Mouse (Mus musculus): ENCODE data around the gene Gm10271.
A peak's percentile ranks its signal among the peaks of the same experiment; 100 is the strongest.

Gene Gm10271

DNA sequence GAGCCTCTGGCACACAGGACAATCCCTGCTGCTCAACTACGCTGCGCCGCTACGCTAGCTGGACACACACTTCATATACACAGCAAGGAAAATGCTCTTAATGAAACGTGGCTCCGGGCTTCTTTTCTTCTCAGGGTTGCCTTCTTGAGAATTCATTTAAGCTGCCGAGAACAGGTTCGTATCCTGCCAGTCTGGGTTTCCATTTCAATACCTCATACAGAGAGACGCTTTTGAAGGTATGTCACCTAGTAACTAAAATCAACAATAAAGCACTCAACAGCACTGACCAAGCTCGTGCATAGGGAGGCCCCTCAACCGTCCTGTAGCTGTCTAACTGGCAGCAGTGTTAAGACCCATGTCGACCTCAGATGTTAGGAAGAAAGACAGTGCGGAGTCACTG lies 40.0 kb downstream of the Gm10271 start:
- DNase-seq (ENCODE audit: low spot score): no peak

DNA sequence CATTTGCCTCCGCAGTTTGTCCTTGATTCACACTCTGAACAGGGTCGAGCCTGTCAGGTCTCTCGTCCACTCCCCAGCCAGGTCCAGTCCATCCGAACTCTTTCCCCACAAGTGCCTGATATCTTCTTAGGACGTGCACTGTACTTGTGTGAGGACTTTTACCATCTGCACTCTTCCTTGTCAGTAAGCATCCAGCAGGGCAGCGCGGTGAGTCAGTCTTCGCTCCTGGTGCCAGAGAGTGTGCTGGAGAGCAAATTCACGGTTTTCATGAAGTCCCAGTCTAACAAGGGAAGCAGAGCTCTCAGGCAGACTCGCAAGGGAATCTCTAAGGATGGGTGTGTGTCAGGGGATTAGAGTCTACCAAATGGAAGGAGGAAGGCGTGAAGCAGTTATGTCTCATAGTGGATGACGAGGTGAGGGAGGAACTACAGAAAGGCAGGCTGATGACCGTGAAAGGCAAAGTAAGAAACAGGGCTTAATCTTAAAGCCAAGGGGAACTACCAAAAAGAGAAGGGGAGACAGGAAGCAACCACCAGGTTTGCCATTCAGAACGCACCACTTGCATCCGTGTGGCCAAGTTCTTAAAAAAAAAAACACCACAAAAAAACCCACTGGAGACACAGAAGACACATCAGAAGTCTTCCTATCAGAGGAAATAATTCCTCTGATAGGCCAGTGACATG lies 40.8 kb downstream of the Gm10271 start:
- DNase-seq (ENCODE audit: low spot score): no peak

DNA sequence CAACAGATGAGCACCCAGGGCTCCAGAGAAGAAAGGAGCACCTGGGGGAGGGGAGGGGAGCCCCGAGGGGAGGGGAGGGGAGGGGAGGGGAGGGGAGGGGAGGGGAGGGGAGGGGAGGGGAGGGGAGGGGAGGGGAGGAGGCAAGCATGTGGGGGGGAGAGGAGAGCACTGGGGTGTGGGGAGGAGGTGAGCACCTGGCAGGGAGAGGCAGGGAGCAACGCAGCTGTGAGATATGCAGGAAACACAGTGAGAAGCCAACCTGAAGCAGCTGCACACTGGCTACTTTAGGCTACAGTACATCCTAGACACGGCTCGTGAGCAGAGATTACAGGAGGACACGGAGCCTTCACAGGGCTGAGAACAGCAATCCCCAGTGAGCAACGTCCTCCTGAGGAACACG lies 41.5 kb downstream of the Gm10271 start:
- DNase-seq (ENCODE audit: low spot score): no peak

DNA sequence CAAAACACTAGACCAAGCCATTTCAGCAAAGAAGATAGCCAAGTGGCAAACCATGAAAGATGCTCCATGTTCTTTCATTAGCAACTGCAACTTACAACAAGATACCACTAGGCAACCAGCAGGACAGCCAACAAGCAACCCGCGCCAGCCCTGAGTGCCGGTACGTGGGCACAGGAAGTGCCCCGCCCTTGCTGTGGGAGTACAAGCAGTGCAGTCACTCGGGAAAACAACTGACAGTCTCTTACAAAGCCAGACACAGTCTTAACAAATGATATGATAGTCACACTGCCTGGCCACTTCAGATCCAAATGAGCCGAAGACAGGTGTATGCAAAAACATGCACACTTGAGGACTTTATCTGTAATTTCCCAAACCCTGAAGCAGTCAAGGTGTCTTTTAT lies 41.9 kb downstream of the Gm10271 start:
- DNase-seq (ENCODE audit: low spot score): peak; percentile 26

DNA sequence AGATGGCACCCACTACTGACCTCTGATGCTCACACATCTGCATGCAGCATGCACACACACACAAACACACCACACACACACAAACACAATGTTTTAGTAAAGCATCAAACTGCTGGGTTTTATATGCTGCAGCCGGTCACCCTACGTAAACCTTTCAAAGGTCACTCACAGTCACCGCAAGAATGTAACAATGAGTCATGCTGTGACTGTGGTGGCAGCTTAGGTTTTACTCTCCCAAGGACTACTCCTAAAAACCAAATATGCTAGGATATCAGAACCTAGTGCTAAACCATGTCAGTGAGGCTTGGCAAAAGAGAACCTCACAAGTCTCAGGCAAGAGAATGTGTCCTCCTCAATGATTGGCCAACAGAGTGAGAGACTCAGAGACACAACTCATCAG lies 43.6 kb downstream of the Gm10271 start:
- no peak for DNase-seq (ENCODE audit: low spot score)

DNA sequence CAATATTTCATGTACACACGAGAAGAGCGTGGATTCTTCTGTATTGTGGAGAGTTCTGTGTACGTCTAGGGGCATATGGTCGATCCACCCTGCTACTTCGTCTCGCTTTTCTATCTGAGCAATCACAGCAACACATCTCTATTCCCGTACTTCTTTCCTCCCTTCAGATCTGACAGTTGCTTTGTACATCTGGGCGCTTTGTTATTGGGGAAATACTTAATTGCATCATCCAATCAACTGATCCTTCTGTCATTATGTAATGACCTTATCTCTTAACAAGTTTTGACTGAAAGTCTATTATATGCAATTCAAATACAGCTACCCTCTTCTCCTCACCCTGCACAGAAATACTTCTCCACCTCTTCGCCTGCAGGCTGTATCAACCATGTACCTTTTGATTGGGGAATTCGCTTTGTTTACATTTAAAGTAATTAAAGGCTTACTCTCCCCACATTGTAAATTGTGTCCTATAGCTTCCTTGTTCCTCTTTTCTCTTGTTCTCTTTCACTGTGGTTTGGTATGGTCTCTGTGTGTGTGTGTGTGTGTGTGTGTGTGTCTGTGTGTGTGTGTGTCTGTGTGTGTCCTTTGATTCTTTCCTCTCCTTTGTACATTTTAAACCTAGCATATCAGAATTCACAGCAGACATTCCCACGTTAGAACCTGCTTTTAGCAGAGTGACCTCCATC lies 45.8 kb downstream of the Gm10271 start:
- DNase-seq (ENCODE audit: low spot score): no peak

DNA sequence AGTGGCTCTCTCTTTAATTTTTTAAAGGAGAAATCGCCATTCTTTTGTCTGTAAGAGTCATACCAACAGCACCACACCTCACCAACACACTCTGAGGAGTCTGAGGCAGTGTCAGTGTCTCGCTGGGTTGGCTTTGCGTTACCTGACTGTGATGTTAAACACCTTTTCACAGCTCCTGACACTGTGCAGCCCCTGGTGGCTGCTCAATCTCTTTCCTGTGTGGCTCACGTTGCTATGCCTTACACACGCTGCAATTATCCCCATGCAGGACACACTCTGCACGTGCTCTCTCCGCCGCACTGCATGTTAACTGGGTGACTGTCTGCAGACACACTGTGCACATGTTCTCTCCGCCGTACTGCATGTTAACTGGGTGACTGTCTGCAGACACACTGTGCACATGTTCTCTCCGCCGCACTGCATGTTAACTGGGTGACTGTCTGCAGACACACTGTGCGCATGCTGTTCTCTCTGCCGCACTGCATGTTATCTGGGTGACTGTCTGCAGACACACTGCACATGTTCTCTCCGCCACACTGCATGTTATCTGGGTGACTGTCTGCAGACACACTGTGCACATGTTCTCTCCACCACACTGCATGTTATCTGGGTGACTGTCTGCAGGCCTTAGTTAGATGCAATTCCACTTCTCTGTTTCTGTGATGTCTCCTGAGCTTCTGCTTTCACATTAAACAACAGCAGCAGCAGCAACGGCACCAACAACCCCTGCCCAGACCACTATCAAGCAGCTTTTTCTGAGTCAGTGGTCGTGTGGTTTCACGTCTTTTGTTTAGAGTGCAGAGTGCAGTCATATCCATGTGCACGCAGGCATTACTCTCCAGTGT lies 48.5 kb downstream of the Gm10271 start:
- no peak for DNase-seq (ENCODE audit: low spot score)

DNA sequence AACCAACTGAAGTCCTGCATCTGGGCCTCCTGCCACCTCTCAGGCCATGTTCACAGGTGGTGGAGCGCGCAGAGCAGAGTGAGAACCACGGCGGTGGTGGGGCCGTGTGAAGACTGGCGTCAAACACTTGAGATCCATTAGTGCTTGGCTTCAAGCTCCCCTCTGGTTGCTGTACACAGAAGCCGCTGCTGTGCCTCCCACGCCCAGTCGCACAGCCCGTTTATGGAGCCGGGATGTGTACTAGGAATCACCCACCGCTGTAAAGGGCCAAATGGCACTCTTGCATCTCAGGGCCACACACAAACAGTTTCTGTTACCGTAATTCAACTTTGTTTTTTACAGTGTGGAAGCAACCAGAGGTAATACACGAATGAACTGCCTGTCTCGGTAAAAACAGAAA lies 50.2 kb downstream of the Gm10271 start:
- DNase-seq (ENCODE audit: low spot score): no peak

DNA sequence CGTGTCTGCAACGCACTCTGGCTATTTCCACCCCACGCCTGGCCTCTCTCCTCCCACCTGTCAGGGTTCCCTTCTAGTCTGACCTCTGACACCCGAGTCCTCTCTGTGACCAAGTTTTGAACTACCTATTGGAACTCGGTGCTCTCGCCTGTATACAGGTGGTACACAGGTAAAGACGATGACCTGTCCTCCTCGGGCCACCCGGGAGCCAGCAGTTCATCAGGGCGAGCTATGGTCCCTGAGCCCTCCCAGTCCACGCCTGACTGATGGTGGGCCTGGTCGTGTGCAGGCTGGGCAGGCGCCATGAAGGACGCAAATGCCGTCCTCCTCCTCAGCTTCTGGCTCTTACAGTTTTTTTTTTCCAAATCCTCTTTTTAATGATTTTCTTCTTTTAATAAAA lies 51.0 kb downstream of the Gm10271 start:
- no peak for DNase-seq (ENCODE audit: low spot score)

DNA sequence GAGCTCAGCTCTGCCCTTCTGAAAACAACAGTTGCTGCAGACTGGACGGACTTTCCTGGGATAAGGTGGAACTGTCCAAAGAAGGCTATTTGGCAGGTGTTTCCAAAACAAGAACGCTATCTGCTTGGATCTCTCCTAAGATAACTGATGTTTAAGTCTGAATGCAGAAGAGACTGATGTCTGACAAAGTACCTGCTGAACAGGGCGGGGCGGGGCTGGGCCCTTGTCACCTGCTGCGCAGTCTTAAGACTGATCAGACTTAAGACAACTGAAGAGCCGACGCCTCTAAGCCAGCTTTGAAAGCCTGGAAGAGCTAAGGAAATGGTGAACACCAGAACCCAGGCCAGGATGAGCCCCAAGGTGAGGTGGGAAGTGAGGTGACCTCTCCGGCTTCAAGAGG lies 51.8 kb downstream of the Gm10271 start:
- DNase-seq (ENCODE audit: low spot score): no peak

DNA sequence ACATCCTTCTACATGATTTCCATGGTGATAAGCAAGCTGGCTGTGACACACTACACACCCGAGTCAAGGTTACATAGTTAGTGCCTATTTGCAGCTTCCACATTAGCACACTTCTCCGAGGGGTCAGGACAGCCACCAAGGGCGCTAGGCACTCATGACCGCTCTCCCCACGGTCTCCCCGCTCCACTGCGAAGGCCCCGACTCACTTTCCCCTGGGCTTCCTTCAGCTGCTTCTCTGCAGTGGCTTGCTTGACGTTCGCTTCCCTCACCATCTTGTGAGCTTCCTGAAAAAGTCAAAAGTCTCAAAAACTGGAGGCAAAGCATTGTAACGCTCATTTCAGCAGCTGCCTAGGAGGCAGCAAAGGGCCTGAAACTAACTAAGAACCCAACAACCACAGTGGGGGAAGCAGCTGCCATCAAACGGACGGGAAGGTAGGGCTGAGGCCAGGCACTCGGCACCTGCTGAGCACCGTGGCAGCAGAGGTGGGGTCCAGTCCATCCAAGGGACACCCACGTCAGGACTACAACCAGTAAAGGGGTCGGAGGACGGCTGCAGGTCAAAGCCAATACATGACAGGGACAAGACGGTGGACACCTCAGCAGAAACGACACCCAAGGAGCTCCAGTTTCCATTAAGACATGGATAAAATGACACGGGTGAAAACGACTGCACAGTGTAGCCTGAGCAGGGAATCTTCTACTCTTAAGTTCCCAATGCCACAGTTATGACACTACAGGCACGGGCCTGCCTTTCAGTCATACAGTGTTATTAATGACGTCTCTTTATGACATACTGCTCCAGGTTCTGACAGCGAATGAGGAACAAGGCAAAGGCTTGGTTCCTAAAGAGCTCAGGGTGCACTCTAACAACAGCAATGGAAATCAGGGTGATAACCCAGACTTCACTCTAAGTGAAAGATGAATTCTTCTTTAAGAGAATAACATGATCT lies 52.8 kb downstream of the Gm10271 start:
- DNase-seq (ENCODE audit: low spot score): no peak

DNA sequence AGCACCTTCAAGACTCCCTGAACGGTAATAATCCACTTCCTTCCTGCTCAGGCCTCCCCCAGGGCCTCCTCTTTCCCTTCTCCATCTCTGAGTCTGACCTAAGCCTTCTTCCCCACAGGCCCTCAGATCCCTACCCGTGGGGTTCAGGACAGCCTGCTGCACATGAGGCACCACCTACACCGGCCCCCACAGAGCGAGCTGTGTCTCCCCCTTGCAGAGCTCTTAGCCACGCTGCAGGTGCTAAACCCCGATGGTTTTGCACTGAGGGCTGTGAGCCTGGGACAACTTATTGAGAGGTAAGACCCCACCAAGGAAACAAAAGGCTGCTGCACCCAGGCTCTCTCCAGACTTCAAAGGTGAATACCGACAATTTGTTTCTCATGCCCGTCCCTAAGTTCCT lies 55.8 kb downstream of the Gm10271 start:
- DNase-seq (ENCODE audit: low spot score): no peak

DNA sequence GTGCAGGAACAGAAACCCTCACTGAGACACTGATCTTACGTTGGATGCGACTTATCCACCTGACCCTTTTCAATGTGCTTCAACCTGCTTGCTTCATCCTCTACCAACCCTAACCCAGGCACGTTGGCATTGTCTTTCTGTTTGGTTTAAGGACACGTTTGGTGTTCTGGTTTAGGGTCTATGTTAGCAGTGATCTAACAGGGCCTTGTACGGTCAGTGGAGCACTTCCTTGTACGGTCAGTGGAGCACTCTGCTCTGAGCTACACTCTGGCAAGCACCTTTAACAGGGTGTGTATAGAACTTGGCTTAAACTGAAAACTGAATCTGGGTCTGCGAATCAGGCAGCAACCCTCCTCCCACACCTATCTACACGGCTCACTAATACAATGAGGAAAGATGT lies 57.1 kb downstream of the Gm10271 start:
- no peak for DNase-seq (ENCODE audit: low spot score)

DNA sequence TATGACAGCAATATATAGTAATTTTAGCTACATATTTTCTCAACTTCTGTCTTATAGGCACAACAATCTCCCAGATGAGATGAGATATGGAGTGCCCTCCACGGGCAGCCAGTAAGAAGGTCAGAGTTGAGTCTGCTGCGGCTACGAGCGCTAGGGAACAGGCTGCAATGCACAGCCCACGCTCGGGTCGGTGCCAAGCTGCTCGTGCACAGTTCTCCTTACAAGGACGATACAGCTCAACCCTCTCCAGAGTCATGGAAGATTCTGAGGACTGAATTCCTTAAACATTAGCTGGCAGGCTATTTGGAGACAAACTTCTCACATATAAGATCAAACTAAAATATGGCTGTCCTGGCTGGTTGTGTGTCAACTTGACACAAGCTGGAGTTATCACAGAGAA lies 57.8 kb downstream of the Gm10271 start:
- no peak for DNase-seq (ENCODE audit: low spot score)

DNA sequence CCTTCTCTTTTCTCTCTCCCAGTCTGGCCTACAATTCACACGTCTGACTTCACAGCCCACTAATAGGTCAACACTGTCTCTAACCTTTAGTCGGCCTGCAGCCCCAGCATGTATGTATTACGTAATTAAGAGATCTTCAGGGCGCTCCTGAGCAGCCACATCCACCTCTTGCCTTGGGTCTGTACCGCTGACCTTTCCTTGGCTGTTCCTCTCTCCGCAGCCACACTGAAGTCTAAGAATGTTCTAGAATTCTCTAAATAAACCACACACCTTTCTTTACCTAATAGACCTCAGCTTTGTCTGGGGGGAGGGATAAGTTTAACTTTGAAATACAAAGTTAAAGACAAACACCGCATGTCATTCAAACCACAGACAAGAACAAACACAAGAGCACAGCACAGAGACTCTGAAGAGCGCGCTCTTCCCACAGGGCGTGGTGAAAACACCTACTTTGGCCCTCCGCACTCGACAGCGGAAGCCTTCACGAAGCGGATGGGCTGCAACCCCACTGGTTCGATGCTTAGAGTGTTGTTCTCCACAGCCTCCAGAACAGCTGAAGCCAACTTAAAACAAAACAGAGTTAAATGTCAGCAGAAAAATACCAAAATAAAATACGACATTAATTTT lies 58.6 kb downstream of the Gm10271 start:
- DNase-seq (ENCODE audit: low spot score): no peak

DNA sequence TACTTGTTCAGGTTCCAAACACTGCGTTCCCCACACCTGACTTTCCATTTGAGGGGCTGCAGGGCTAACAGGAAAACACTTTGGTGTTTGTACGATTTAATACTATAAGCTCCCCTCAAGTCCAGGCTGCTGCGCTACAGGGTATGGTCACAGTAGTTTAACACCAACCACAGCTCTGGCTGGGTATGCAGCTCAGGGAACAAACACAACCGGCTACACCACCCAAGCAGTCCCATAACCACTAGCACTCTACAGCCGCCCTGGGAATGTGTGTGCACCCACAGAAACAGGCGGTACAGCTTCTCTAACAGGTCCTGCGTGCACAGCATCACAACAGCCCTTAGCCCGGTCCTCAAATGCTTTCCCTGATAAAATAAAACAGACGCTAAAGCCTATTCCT lies 59.6 kb downstream of the Gm10271 start:
- DNase-seq (ENCODE audit: low spot score): no peak

DNA sequence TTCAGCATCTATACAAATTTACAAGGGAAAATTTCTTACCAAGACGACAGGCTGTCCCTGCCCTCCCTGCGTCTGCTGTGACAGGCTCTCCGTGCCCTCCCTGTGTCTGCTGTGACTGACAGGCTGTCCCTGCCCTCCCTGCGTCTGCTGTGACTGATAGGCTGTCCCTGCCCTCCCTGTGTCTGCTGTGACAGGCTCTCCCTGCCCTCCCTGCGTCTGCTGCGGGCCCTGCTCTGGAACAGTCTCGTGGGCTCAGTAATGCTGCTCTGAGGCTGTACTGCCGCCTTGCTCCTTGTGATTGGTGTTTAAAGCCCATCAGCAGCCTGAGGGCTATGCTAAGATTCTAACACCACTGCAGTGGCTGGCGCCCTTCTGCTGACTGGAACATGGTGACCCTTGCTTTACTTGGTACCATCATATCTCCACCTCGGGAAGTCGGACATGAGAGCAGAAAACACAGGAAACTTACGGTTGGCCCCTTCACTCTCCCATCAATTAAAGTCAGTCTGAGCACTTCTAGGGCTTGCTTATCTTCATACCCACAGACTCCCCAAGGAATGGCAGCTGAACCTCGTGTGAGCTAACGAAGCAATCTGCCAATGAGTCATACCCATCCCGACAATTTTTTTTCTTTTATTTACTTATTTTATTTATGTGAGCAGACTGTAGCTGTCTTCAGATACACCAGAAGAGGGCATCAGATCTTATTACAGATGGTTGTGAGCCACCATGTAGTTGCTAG lies 63.3 kb downstream of the Gm10271 start:
- DNase-seq (ENCODE audit: low spot score): peak; percentile 81

Measured in MN1 (cell line).